Mouse (Mus musculus) neural tube, embryonic 12.5 days (tissue): ENCODE results near the gene Sgms1. TPM values are rescaled to one million over a fixed set of nuclear protein-coding genes. Genes with fewer than 3 reads are reported as not detected.
A peak's percentile ranks its signal among the peaks of the same experiment; 100 is the strongest.
"Not testable (repeated sequence)": the region's sequence is repeated elsewhere in the genome, so short reads cannot be mapped to it uniquely, and the experiment has no call there.

ENCODE experiments used
- ATAC-seq: fragments of 200-750 bp; cut with Nextera tagmentation; 2 replicates; pipeline ENCODE4 v1.8.0; 2017; ENCODE audit warnings: low read depth, mild to moderate bottlenecking, moderate TSS enrichment, moderate library complexity; ENCODE audit not compliant: low FRiP score
- H3K27ac ChIP-seq: fragments of 300-500 bp; sonication (generic); 2 replicates; pipeline ENCODE4 v1.5.1; 2016
- H3K27me3 ChIP-seq: fragments of 300-500 bp; sonication (generic); replicated peaks from 2 replicates; pipeline ENCODE4 v1.6.1; 2016; ENCODE audit warnings: mild to moderate bottlenecking
- H3K36me3 ChIP-seq: fragments of 300-500 bp; sonication (generic); 2 replicates; pipeline ENCODE4 v1.6.1; 2016; ENCODE audit warnings: mild to moderate bottlenecking
- H3K4me1 ChIP-seq: fragments of 300-500 bp; sonication (generic); 2 replicates; pipeline ENCODE4 v1.6.1; 2016
- H3K4me2 ChIP-seq: fragments of 300-500 bp; sonication (generic); replicated peaks from 2 replicates; pipeline ENCODE4 v1.6.1; 2016; ENCODE audit warnings: mild to moderate bottlenecking
- H3K4me3 ChIP-seq: fragments of 300-500 bp; sonication (generic); 2 replicates; pipeline ENCODE4 v1.5.1; 2016
- H3K9ac ChIP-seq: fragments of 300-500 bp; sonication (generic); 2 replicates; pipeline ENCODE4 v1.6.1; 2016; ENCODE audit warnings: mild to moderate bottlenecking
- H3K9me3 ChIP-seq: fragments of 300-500 bp; sonication (generic); 2 replicates; pipeline ENCODE4 v1.6.1; 2016; ENCODE audit warnings: mild to moderate bottlenecking
- WGBS: fragments of 180-500 bp; shearing (Covaris S2); methylation state at CpG from one replicate; pipeline ENCODE4 v1.1.7; 2016; 5-methylcytosine and 5-hydroxymethylcytosine counted together
- polyA plus RNA-seq: library from polyadenylated mRNA; unstranded; fragments of >200 nt; fragmentation: Nextera tagmentation; extraction: Ambion mirVana; gene quantifications from 2 replicates; pipeline ENCODE4 v1.2.1, GENCODE M21; 2016

The Sgms1 gene
- polyA plus RNA-seq, 1 experiment from 2014 or later: 17.2 TPM

DNA sequence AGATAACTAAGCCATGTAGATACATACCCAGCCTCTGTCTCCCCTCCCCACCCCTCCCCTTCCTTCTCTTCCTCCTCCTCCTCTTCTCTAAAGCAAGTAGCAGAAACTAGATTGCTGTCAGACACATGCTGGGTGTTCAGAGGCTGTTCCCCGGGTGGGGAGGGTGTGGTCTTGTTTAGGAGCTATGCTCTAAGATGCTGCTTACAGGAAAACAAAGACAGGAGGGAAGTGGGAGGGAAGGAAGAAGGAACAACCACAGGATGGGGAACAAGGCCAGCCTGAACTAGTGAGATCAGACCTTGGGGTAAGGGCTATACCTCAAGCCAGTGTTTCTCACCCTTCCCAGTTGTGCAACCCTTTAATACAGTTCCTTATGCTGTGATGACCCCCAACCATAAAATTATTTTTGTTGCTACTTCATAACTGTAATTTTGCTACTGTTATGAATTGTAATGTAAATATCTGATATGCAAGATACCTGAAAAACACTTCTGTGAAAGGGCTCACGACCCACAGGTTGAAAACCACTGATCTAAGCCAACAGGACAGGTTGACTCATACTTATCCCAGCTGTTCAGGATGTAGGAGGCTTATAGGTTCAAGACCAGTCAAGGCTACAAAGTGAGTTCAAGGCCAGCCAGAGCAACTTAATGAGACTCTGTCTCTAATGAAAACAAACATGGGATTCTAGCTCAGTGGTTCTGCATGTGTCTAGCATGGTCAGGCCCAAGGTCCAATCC is 61.3 kb downstream of the Sgms1 start:
- Histone ChIP-seq H3K9me3 (no peaks in the 10 kb centered on the region), H3K4me2 (no peak overlapping the region), H3K4me3 (no peak overlapping the region), H3K27ac (no peak overlapping the region), H3K9ac (no peak overlapping the region), H3K36me3 (no peaks in the 10 kb centered on the region), H3K4me1 (no peaks in the 10 kb centered on the region; the same call in 1 of the 2 replicates), H3K27me3 (no peaks in the 10 kb centered on the region)
- ATAC-seq: no peak
- WGBS: 46% methylated on average over 2 of the region's 2 CpGs

DNA sequence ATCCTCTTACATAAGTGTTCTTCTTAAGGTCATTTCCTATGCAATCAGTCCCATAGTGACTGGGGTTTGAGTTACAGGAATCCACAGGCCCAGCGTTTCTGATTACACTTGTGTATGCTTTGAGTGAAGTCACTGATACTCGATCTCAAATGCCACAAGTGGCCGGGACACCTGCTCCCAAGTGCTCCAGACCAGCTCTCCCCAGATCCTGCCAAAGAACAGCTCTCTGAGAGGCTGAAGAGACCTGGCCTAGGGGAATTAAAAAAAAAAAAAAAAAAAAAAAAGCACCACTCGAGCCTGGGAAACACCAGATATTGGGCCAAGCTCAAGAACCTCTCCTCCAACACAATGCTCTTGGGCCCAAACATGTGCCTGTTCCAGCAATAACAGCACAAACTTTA is 62.9 kb downstream of the Sgms1 start:
- WGBS: 76% methylated on average over 4 of the region's 4 CpGs

DNA sequence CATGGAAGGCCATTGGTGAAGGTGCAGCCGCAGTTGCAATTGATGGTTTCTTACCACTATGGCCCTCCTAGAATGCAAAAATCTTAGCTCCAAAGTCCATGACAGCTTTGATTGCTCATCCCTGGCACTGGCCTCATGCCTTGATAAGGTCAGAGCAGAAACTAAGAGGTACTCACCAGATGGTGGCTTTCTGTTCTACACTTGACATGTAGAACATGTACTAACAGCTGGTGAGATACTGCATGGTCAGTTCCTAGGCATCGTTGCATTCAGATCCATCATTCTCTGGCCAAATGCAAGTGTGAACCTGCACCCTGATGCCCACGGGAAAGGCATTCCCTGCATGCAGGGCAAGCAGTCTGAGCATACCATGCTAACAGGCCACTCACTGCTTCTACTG is 63.4 kb downstream of the Sgms1 start:
- no peaks in the 10 kb centered on the region for H3K36me3 ChIP-seq
- WGBS: 87% methylated on average over 3 of the region's 3 CpGs
- H3K27me3 ChIP-seq: no peaks in the 10 kb centered on the region
- H3K4me2 ChIP-seq: no peak overlapping the region
- ATAC-seq: no peak
- H3K4me1 ChIP-seq: peaks cover 6% of the 10 kb centered on the region; the same call in 1 of the 2 replicates
- no peak overlapping the region for H3K4me3 ChIP-seq
- no peaks in the 10 kb centered on the region for H3K9me3 ChIP-seq
- no peak overlapping the region for H3K9ac ChIP-seq
- no peak overlapping the region for H3K27ac ChIP-seq

More for the DNA sequence above, 62.9 kb downstream of the Sgms1 start:
- H3K4me2 ChIP-seq: no peak overlapping the region
- no peaks in the 10 kb centered on the region for H3K36me3 ChIP-seq
- H3K27me3 ChIP-seq: no peaks in the 10 kb centered on the region
- no peaks in the 10 kb centered on the region for H3K9me3 ChIP-seq
- H3K27ac ChIP-seq: no peak overlapping the region
- no peak overlapping the region for H3K4me3 ChIP-seq
- ATAC-seq: no peak
- no peak overlapping the region for H3K9ac ChIP-seq
- H3K4me1 ChIP-seq: peaks cover 6% of the 10 kb centered on the region; the same call in 1 of the 2 replicates

DNA sequence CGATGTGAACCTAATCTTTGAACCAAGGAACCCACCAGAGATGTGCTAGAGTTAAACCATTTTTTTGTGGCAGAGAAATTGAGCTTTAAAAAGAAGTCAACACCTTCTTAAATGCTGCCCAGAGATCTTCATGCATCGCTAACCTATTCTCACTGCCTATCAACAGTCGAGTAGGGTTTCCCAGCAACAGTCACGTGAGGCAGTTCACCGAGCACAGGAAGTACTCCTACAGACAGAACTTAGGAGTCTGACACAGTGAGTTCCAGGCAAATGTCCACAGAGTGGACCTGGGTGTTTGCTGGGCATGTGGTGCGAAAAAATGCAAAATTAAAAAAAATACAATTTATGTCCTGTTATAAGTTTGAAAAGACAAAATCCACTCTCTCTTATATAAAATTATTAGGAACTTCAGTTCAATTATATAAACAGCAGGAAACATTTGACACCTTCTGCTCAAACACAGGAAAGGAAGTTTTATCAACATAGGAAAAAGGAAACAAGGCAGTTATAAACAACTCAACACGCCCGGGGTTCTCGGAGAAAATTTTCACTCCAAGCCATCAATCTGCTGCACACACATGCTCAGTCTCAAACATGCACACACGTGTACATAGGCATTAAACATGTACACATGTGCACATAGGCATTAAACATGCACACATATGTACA is 64.3 kb downstream of the Sgms1 start:
- 0 out of 2 replicates have a peak, but pooled peaks cover 6% of the 10 kb centered on the region for H3K4me1 ChIP-seq
- H3K9me3 ChIP-seq: no peaks in the 10 kb centered on the region
- H3K9ac ChIP-seq: no peak overlapping the region
- 71% methylated on average over 10 of the region's 10 CpGs for WGBS
- H3K27me3 ChIP-seq: no peaks in the 10 kb centered on the region
- no peaks in the 10 kb centered on the region for H3K36me3 ChIP-seq
- no peak for ATAC-seq
- no peak overlapping the region for H3K4me3 ChIP-seq
- no peak overlapping the region for H3K4me2 ChIP-seq
- H3K27ac ChIP-seq: no peak overlapping the region

DNA sequence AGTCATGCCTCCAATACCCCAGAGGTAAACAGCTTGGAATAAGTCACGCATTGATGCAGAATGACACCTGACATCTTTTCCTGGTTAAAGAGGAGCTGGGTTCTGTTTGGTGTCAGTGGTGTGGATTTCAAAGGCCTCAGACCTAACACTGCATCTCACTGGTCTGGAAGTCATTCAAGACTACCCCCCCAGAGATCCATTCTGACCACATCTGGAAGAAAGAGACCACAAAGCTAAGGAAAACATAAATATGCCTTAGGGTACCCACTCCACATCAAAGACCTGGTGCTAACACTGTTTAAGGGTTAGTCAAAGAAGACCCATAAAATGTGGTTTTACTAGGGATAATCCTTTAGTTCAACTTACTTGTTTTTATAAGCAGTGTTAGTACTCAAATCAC is 65.0 kb downstream of the Sgms1 start:
- Histone ChIP-seq H3K27ac (no peak overlapping the region), H3K9ac (no peak overlapping the region), H3K4me2 (no peak overlapping the region), H3K4me1 (peaks cover 6% of the 10 kb centered on the region; the same call in 1 of the 2 replicates), H3K27me3 (no peaks in the 10 kb centered on the region), H3K9me3 (no peaks in the 10 kb centered on the region), H3K36me3 (no peaks in the 10 kb centered on the region), H3K4me3 (no peak overlapping the region)
- WGBS: 77% methylated on average over 1 of the region's 1 CpGs
- no peak for ATAC-seq

DNA sequence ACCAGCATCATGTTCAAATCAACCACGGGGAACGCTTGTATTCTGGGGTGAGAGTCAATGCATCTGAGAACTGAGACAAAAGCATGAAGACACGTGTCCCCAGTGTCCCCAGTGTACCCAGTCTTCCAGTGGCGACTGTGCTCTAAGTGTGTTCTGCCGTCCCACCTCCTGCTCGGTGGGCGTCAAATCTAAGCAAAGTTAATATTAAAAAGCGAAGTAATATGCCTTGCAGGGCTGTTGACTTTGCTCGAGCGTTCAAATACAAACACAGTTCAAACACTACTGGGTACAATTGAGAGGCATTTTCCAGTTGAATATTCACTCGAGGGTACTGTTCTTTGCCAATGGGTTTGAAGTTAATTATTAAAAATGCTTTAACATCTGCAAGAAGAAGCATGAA is 66.4 kb downstream of the Sgms1 start:
- H3K4me1 ChIP-seq: peaks cover 6% of the 10 kb centered on the region; the same call in 1 of the 2 replicates
- H3K9ac ChIP-seq: no peak overlapping the region
- no peak overlapping the region for H3K4me3 ChIP-seq
- H3K4me2 ChIP-seq: no peak overlapping the region
- 44% methylated on average over 11 of the region's 11 CpGs for WGBS
- ATAC-seq: no peak
- no peaks in the 10 kb centered on the region for H3K9me3 ChIP-seq
- no peaks in the 10 kb centered on the region for H3K27me3 ChIP-seq
- H3K36me3 ChIP-seq: no peaks in the 10 kb centered on the region
- H3K27ac ChIP-seq: no peak overlapping the region

DNA sequence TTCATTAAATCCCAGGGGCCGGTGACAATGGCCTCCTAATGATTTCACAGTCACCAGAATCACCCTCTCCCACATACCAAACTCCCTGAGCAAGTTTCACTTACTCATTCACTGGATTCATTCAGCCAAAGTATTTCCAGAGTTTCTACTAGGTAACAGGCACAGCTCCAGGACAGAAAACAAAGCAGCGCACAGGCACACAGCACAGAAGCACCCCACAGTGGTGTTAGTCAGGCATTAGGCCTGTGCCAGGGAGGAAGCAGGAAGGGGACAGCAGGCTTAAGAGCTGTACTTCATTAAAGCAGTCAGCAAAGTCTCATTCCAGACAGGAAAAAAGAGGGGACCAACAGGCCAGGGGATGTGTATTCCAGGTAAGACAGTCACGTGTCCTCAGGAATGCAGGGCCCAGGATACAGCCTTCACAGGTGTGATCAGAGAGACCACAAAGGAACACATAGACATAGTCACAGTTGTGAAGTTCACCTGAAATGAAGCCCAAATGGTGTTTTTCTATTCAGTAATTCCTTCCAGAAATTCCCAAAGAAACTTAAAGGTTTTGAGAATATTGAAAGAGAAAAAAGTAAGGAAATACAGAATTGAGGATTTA is 67.0 kb downstream of the Sgms1 start:
- H3K4me2 ChIP-seq: no peak overlapping the region
- peaks cover 6% of the 10 kb centered on the region; the same call in 1 of the 2 replicates for H3K4me1 ChIP-seq
- WGBS: 35% methylated on average over 3 of the region's 3 CpGs
- H3K9ac ChIP-seq: no peak overlapping the region
- no peaks in the 10 kb centered on the region for H3K9me3 ChIP-seq
- H3K36me3 ChIP-seq: no peaks in the 10 kb centered on the region
- no peak for ATAC-seq
- H3K27me3 ChIP-seq: no peaks in the 10 kb centered on the region
- H3K4me3 ChIP-seq: no peak overlapping the region
- H3K27ac ChIP-seq: no peak overlapping the region

DNA sequence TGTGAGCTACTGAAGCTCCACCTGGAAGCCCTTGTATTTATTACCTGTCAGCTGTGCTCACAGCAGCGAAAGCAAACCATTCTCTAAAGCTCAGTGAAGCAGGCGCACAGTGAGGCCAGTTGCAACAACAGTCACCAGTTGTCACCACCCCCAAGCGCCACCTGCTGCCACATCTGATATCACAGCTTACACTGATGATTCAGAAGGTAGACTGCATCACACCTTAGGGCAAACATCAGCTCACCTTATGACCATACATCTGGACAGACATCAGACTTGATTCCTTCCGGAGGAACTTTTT is 69.2 kb downstream of the Sgms1 start:
- 0 out of 2 replicates have a peak, but pooled peaks have one; percentile 41 for ATAC-seq
- no peaks in the 10 kb centered on the region for H3K9me3 ChIP-seq

DNA sequence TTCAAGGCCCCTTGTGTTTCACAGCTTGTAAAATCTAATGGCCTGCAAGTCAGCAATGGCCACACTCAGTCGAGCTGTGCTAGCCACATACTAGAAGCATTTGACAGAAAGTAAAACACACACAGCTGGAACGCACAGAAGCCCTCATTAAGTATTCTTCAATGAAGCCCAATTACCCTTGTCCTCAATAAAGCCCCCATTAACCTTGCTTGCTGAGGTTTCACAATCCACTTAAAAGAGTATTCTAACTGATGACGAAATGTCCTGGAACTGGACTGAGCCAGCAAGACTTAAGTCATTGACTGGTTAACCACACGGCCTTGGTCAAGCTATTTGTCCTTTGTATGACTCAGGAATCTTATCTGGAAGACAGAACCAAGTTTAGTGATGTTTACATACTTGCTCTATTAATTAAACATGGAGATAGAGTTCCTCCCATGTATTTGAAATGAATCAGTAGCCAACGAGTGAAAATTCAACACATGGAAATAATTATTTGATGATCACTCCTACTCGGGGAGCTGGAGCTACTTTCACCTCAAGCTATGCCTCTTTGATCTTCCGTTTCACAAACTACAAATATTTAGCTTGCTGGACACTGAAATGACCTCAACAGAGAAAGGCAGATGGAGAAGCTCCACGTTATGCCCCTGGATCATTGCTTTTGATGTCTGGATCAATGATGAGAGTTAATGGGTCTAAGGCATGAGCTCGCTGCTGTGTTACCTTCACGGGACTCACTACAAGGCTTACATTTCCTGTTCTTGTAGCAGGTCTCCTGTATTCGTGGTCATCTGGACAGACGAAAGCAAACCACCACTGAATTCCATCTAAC is 69.8 kb downstream of the Sgms1 start:
- H3K4me3 ChIP-seq: no peak overlapping the region
- WGBS: 44% methylated on average over 12 of the region's 12 CpGs
- no peak overlapping the region for H3K27ac ChIP-seq
- peaks cover 6% of the 10 kb centered on the region; the same call in 1 of the 2 replicates for H3K4me1 ChIP-seq
- H3K9me3 ChIP-seq: no peaks in the 10 kb centered on the region
- H3K36me3 ChIP-seq: no peaks in the 10 kb centered on the region
- no peak for ATAC-seq
- no peak overlapping the region for H3K4me2 ChIP-seq
- no peak overlapping the region for H3K9ac ChIP-seq
- no peaks in the 10 kb centered on the region for H3K27me3 ChIP-seq

More for the DNA sequence above, 69.2 kb downstream of the Sgms1 start:
- no peak overlapping the region for H3K4me3 ChIP-seq
- no peaks in the 10 kb centered on the region for H3K27me3 ChIP-seq
- H3K4me2 ChIP-seq: no peak overlapping the region
- H3K27ac ChIP-seq: no peak overlapping the region
- H3K9ac ChIP-seq: no peak overlapping the region
- H3K4me1 ChIP-seq: peaks cover 6% of the 10 kb centered on the region; the same call in 1 of the 2 replicates
- H3K36me3 ChIP-seq: no peaks in the 10 kb centered on the region
- WGBS: 38% methylated on average over 4 of the region's 4 CpGs

DNA sequence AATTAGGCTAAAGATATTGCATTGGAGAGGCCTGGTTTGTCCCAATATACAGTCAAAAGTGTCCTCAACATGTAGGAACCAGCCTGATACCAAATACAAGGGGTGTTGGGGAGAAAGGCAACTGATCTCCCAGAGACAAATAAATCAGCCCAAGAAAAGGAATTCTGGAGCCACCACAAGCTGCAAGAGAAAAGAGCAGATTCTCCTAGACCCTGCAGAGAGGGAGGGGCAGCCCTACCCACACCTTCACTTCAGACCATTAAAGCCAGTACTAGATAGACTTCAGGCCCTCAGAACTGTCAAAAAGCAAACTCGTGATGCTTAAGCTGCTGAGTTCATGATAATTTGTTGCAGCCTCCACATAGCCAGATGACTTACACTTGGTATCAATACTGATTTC is 70.5 kb downstream of the Sgms1 start:
- H3K9ac ChIP-seq: no peak overlapping the region
- no peaks in the 10 kb centered on the region for H3K9me3 ChIP-seq
- no peak overlapping the region for H3K4me3 ChIP-seq
- H3K27me3 ChIP-seq: no peaks in the 10 kb centered on the region
- no peak overlapping the region for H3K27ac ChIP-seq
- ATAC-seq: no peak
- 15% methylated on average over 1 of the region's 1 CpGs for WGBS
- H3K4me1 ChIP-seq: peaks cover 6% of the 10 kb centered on the region; the same call in 1 of the 2 replicates
- no peak overlapping the region for H3K4me2 ChIP-seq
- H3K36me3 ChIP-seq: no peaks in the 10 kb centered on the region

DNA sequence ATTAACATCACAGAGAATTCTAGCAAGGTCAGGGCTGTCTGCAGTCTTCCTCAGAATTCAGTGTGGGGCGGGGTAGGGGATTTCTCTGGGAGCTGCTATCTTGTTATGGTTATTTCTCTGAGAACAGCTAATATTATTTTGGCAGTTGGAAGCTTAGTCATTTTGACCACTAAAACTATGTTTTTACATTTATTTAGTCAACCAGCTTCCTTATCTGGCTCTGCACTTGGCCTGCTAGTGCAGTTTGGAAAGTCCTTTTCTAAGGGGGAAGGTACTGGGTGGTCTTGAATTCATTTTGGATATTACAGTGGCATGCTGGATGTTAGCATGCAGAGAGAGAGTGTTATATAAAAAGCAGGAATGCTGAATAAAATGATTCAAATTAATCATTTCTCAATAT is 72.2 kb downstream of the Sgms1 start:
- not testable (repeated sequence) for ATAC-seq, H3K9me3 ChIP-seq, H3K9ac ChIP-seq, H3K27me3 ChIP-seq, H3K27ac ChIP-seq, H3K4me1 ChIP-seq, H3K36me3 ChIP-seq, H3K4me2 ChIP-seq, H3K4me3 ChIP-seq
- WGBS: 100% methylated on average over 1 of the region's 1 CpGs

DNA sequence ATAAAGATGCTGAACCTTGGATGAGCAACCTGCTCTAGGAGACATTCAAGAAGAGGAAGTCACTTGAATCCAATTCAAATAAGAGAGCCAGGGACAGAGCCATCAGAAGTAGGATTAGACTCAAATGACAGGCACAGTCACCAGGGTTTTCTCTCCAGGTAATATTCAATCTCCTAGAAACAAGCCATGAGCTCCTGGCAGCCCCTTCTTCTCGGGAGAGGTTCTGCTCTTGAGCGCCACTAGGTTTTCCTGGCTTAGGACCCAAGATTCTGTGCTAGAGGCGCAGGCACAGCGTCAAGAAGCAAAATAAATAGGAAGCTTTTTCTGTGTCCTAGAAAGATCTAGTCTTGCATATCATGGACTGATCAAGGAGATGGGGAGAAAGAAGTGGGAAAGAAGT is 76.2 kb downstream of the Sgms1 start:
- Histone ChIP-seq H3K4me2 (no peak overlapping the region), H3K36me3 (no peaks in the 10 kb centered on the region), H3K27ac (no peak overlapping the region), H3K4me3 (no peak overlapping the region), H3K9me3 (no peaks in the 10 kb centered on the region), H3K9ac (no peak overlapping the region), H3K4me1 (no peaks in the 10 kb centered on the region), H3K27me3 (no peaks in the 10 kb centered on the region)
- no peak for ATAC-seq
- WGBS: 93% methylated on average over 4 of the region's 4 CpGs
